Mouse (Mus musculus) lung, postnatal 0 days (tissue): ENCODE measurements at regions not wholly inside any gene's neighbourhood (a gene's known extent, or its start where the extent isn't known, plus 50 kb on each side); places are given as distances from the start of the nearest gene placed in this dataset.

Experiments
- CTCF ChIP-seq: IDR thresholded peaks from 2 replicates; pipeline ENCODE4 v1.5.1; 2016; ENCODE audit warnings: antibody characterized with exemption, mild to moderate bottlenecking
- EP300 ChIP-seq: IDR thresholded peaks from 2 replicates; pipeline ENCODE4 v1.6.1; 2016; ENCODE audit warnings: antibody characterized with exemption, mild to moderate bottlenecking, control low read depth

DNA sequence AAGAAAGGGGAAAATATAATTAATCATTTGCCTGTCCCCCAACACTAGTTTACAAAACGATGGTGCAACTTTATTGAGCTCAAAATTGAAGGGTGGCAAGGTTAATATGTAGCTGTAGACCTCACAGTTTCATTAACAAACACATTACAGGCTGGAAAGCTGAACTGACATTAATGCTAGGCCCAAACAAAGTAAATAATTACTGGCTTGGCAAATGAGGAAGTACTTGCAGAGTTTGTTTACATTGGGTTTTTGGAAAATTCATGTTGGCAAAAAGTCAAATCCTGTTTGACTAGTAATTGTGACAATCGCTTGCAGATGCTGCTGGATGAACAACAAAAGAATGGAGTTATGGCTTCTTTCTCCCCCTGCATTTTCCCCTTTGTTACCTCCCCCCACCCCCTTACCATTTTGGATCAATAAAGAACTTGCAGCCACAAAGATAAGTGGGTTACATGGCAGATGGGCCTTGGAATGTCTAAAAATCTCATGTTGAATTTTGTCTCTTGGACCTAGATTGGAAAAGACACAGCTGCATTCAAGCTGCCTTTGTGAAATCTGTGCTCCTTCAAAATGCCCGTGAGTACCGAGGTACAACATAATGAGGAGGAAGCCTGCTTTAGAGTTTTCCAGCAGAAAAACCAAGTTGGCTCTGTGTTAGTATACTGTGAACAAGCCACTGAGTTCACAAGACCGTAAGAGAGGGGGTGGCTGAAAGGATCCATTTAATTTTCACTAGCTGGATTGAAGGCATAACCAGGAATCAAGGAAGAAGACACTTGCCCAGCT, 331.3 kb upstream of the BC052040 start:
- TF ChIP-seq CTCF (no peak), EP300 (0 out of 2 replicates have a peak, but pooled peaks have one; percentile 33)
